Mouse (Mus musculus) megakaryocyte progenitor cell, adult 5-6 weeks (primary cell): ENCODE measurements around the gene Prkn. TPM values are rescaled to one million over a fixed set of nuclear protein-coding genes. Genes with fewer than 3 reads are reported as not detected.

Experiments used
- ATAC-seq: replicated peaks from 2 replicates; pipeline ENCODE4 v1.8.0; 2016; ENCODE audit warnings: mild to moderate bottlenecking, moderate TSS enrichment, inconsistent platforms; ENCODE audit not compliant: poor library complexity
- total RNA-seq, 2 experiments: library from RNA; stranded (forward) in 1 of 2; stranded (reverse) in 1 of 2; fragments of 157-497, 149-512 nt in 1 of 2; fragments of 200-1000 nt in 1 of 2; gene quantifications; 2 replicates each; pipeline versions ENCODE4 v1.2.3 to v1.2.4; 2015 to 2017

Gene Prkn
- total RNA-seq, 2 experiments from 2014 or later = 0.25 to 0.57 TPM

DNA sequence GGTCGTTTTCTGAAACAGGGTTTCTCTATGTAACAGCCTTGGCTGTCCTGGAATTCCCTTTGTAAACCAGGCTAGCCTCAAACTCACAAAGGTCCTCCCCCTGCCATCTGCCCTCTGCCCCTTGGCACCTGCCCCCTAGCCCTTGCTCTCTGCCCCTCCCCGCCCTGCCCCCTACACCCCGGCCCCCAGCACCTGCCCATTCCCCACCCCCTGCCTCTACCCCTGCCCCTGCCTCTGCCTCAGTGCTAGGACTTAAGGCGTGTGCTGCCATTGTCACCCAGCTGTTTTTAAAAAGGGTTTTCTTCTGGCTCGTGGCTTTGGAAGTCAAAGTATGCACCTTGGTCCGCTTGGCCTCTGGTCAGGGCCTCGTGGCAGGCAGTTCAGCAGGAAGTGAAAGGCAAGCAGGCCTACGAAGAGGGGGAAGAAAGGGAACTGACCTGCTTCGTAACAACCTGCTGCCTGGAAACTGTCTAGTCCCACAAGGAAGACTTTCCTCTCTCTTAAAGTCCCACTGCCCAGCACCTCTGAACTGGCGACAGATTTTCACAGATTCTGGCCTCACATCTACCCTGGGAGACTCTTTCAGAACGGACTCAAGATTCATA is 1190.5 kb downstream of the Prkn start:
- peak; percentile 57 for ATAC-seq

DNA sequence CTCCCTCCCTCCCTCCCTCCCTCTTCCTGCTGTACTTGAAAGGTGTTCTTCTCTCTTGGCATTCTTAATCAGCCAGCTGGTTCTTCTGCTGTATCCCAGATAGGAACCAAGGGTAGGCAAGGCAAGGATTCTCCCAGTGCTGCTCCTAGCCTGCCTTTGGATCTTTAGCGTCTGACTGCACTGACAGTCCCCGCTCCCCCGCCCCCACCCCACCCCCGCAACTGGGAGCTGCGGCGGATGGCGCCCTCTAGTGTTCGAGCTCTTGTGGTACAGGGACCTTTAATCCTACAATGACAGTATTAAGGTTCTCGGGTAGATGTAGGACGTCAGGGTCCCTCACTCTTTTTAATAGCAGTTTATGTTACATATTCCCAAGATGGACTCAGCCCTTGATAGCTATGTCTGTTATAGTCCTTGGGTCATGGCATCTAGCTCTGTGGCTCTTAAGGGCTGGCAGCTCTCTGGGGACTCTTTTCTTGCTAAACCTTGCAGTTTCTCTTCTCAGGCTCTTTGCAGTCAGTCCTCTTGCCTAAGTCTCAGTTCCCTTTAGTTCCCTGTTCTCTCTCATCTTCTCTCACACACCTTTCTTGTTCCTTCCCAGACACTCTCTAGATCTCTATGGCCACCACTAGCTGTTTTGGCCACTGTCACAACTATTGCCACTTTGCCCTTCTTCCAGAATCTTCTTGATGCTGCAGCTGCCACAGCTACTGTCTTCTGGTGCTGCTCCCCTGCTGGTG is 1191.2 kb downstream of the Prkn start:
- ATAC-seq = peak; percentile 67

DNA sequence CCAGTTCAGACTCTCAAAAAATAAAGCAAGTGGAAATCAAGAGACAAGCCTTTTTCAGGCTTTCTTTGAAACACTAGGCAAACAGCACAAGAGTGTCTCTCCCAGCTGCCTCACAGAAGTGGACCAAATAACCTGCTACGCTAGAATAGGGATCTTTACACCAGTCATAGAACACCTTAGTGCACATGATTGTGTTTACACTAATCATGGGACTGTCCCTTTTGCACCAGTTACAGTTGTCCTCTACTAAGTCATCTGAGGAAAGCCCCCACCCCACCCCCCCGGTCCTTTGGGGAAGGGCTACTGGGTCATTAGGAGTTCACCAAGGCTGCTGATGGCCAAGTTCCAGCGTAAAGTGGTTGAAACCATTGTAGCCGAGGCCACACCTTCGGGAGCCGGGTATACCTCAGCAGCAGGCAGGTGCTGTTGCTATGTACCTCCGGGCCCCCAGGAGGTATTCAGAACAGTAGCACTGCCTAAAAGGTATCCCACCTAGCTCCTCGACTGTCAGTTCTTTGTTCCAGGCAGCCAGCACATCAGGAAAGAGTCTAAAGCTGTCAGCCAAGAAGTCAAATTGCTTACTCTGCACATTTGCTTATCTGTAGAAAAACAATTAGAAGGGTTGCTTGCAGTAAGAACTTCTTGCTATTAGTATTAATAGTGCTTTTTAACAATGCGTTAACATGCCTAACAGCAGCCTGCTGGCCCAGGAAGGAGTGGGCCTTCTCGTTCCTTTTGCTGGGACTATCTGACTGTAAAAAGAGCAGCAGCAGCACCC is 1192.0 kb downstream of the Prkn start:
- ATAC-seq = no peak

DNA sequence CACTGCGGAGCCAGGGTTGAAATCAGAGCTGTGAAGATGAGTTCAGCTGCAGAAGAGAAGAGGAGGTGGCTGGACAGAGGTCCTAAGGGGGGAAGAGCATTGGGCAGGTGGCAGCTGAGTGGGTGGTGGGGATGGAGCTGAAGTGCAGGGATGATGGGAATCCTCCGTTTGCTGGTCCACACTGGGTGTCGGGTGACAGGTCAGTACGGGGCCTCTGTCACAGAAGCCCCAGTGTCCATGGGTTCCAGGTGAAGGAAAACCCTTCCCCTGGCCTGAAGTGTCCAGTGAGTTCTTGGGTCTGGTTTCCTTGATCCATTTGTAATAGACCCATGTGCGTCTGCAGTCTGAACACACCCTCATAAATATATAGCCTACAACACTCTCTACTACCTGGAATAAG is 1195.2 kb downstream of the Prkn start:
- ATAC-seq = no peak

DNA sequence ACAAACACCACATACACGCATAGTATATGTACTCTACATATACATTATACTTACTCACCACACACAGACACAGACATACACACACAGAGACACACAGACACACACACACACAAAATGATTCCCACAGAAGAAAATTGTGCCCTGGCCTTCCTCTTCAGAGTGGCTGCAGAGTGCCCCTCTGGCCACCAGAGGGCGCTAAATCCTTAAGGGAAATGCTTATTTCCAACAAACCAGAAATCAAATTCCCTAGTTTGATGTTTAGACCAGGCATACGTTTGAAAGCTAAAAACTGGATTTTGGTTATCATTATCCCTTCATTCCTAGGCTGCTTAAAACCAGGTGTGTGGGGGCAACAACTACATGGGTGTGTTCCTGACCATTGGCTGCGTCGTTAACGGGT is 1196.0 kb downstream of the Prkn start:
- peak; percentile 38 for ATAC-seq

DNA sequence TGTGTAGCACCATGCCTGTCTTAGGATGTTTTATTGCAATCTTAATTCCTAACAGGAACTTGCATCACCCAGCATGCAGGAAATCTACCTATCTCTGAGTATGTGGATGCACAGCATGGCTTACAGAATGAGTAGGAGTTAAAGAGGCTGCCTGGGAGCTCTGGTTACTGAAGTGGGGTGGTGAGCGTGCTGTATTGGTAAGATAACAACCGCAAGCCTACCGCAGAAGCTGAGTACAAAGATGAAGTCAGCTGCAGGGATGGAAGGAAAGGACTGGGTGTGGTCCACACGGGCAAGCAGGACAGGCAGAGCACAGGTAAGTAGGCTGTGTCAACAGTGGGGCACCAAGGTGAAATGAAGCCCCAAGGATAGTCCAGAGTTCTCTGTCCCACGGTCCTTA is 1196.9 kb downstream of the Prkn start:
- peak; percentile 79 for ATAC-seq

DNA sequence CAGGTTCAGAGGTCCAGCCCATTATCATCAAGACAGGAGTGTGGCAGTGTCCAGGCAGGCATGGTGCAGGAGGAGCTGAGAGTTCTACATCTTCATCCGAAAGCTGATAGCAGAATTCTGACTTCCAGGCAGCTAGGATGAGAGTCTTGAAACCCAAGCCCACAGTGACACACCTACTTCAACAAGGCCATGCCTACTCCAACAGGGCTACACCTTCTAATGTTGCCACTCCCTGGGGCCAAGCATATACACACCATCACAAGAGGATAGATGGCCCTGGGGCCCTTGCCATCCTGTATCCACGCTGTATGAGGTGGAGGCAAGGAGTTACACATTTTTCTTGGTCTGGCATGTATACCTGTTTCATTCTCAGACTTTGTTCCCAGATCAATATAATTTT is 1197.4 kb downstream of the Prkn start:
- ATAC-seq = no peak

DNA sequence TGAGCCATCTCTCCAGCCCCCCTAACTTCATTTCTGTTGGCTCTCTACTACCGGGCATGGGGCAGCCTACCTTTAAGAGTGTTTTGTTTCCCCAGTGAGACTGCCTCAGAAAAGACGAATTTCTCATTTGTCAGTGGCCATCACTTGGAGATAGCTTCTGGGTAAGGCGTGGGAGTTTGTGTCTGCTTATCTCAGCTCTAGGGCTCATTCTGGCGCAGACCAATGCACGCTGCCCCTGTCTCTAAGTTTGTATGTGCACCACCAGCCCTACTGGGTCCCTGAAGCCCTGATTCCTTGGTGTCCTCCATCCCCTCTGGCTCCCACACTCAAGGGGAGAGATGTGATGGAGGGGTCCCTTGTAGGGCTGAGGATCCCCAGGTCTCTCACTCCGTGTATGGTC is 1198.3 kb downstream of the Prkn start:
- ATAC-seq = peak; percentile 43

DNA sequence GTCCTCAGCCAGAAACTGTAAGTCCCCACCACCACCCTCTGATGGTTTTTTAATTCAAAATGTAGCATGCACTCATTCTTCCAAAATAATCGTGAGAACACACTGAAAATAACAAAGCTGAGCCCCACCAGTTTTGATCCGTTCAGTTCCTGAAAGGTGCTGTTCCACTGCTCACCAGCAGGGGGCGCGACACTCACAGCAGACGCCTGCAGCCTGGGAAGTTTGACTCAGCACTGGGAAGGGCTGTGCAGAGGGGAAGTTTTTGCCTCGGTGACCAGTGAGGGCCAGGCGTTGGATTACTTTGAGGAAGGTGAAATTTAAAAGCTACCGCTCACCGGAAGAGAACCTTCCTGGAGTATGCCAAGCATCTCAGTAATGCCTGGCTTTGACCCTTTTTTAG is 1199.0 kb downstream of the Prkn start:
- peak; percentile 70 for ATAC-seq

DNA sequence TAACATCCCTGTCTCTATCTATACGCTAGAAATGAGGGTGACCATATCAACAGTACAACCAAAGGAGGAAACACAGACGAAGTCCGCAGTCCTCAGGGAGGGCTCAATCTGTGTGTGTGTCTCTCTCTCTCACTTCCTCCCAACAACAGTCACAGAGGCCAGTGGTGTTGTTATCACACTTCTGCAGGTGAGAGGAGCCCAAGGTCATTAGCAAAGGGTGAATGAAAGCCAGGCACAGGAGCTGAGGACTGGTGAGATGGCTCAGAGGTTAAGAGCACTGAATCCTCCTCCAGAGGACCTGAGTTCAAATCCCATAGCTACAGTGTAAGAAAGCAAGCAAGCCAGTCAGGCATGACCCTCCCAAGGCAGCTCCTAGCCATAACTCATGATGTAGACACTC is 1199.7 kb downstream of the Prkn start:
- ATAC-seq = no peak

DNA sequence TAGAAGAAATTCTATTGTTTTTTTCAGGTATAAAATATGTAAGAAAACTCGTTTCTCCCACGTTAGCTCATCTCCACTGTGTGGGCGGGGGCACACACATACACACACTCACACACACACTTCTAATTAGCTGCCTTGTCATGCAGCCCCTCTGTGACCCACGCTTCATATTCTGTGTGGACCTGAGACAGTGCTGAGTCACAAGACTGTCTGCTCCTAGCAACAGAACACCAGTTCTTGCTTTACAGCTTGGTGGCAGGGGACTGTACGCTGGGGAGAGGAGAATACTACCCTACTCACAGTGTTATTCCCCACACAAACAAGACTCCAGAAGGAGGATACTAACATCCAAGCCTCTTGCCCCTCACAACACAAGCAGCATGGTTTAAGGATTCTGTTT is 1200.4 kb downstream of the Prkn start:
- no peak for ATAC-seq

DNA sequence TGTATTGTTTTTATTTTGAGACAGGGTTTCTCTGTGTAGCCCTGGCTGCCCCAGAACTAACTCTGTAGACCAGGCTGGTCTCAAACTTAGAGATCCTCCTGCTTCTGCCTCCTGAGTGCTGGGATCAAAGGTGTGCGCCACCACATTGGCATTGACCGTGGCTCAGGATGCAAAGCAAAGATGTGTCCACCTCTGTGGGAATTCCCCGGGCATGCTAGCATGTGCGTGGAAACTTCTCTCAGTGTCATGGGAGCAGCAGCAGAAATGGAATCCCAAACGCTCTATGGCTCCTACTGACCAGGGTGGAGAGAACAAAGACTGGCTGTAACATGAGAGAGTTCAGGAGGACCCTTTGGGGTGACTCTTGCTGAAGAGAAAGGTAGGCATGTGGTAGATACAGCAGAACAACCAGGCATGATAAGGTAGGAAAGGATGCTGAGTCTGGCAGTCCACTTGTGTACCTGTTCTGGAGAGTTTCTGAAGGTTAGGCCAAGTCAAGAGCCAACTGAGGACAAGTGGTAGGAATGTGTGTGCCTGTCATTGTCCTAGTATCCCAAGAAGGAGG is 1201.0 kb downstream of the Prkn start:
- no peak for ATAC-seq

DNA sequence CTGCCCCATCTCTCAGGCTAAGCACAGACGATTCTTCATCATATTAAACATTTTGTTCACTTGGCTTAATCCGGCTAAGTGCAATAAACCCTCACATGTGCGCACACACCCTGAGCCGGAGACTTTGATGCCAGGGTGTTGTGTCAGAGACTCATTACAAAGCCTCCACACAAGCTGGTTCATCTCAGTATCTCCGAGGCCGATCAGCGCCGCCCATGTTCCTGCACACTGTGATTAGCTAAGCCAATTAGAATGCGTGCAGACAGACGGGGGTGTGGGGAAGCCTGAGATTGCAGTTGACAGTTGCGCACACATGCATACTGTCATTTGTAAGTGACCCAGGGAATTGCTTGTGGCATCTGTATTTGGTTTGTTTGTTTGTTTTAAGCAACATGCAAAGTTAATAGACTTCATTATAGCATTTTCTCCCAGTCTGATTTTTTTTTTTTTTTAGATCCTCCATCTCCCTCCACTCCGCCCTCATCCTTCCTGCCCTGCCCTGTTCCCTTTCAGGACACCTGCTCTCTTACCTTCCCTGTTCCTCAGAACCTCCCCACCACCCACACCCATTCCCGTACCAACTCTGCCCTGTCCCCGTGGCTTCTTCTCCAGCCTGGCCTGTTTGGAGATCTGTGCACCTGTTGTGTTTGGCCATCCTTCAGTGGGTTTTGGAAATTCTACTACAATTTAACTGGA is 1202.5 kb downstream of the Prkn start:
- ATAC-seq = peak; percentile 47

DNA sequence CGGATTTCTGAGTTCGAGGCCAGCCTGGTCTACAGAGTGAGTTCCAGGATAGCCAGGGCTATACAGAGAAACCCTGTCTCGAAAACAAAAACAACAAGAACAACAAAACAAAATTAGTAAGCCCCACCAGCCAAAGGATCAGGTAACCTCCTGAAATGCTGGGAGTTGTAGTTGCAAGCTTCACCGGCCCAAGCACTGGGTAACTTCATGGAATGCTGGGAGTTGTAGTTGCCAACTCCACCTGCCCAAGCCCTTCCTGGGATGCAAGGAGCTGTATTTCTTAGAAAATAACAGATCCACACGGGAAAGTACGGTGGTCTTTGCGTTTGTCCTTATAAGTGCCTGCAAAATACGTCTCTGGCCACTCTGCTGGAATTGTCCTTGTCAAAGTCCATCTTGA is 1204.0 kb downstream of the Prkn start:
- no peak for ATAC-seq

DNA sequence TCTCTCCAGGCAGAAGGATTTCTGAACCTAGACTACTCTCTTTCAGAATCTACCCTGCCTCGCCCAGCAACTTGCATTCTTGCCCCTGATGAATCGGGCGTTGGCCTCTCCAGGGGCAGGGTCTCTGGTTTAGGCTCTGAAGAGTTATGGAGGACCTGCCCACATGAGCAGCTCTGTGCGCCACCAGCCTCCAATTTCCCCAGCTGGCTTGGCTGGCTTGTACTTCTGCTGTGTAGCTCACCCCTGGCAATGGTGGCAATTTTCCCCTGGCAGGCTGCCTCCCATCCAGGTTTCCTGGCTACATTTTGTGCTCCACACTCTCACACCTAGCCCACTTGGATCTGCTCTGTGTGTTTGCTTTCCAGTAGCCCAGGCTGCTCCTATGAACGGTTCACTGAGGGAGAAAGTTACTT is 1205.7 kb downstream of the Prkn start:
- ATAC-seq = no peak

DNA sequence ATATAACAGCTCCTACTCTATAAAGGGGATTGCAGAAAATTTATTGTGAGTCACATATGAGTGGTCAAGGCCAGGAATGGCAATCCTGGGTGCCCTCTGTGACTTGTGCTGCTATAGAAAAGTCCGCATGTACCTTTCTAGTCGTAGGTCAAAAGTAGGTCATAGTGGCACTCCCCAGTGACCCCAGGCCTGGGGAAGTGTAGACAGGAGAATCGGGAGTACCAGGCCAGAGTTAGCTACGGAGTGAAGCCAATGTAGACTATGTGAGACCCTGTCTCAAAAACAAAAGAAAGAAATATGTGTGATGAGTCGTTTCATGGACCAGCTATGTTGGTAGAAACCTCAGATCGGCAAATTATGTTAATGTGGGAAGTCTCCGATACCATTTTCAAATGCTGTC is 1206.8 kb downstream of the Prkn start:
- ATAC-seq = no peak

DNA sequence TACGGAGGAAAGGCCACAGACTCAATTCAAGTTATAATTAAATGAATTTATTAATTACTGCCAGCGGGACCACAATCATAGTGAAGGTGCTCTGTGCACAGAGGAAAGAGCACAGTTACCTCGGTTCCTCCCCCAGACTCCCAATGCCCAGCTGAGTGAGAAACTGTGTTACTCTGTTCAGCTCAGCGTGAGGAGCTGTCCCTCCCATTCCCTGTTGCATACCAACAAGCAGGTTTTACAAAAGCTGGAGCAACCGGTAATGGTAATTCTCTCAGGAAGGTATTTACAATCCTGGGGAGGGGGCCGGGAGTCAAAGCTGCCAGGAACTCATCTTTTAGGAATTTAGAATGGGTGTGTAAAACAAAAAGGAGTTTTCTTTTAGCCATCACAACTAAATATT is 1207.3 kb downstream of the Prkn start:
- ATAC-seq = no peak

DNA sequence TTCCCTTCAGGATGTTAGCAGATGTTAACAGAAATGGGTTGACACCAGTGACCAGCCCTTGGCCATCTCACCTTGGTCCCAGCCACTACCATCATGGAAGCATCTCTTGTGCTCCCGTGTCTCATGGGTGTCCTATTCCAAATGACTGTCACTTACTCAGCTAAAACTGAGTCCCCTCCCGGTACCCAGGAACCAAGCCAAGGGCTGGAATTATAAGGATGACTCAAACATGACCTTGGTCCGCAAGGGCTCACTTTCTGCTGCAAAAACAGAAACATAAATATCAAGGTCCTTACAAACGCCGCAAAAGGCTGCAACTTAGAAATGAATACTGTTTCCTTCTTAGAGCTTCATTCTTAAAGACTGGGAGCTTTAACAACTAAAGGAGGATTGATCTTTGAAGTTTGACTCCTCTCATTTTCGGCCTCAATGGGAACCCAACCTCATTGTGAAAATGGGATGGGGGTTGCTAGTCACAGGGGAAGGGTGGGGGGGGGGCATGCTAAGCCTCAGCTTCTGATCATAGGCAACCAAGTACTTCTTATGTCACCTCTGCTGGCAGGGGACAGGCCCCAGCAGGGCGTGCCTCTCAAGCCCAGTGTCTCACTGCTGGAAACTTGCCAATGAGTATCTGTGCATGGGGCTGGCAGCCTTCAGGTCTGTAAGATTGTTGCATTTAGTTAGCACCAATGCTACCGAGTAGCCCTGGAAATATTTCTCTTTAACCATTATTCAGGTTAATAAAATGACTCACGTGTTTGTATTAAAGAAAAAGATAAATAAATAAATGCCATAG is 1208.7 kb downstream of the Prkn start:
- ATAC-seq = peak; percentile 88

DNA sequence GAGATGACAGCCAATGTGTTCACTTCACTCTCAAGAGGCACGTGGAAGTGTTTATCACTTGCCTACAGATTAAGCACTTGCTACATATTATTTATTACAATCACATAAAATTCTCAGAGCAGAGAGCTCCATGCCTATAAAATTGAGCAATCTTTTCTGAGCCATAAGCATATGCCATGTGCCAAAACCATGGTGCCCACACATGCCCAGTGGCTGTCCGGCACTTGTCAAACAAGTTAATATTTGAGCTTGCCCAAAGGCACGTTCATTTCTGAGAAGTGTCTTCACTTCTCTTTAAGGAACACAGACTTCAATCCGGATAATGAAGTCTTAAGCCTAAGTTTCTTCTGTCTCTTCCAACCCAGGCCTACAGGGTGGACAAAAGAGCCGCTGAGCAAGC is 1210.1 kb downstream of the Prkn start:
- no peak for ATAC-seq

DNA sequence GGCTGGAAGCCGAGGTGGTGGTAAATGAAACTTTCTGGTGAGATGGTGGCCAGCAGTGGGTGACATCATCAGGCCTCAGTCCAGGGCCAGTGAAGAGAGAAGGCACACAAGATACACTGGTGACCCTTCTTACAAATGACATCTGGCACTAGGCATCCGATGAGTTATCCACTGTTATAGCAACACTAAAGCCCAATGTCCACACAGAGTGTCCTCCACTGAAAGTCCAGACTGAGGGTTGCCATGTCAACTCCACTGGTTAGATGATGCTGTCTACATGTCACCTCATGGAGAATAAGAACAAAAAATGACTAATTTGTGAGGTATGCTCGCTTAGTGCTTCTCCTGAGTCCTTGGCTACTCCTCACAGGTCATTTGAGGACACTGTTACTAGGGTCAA is 1210.8 kb downstream of the Prkn start:
- no peak for ATAC-seq
